Mouse (Mus musculus) forebrain, embryonic 13.5 days (tissue): Measurements from ENCODE around the gene Pax6. TPM values are rescaled to one million over a fixed set of nuclear protein-coding genes. Genes with fewer than 3 reads are reported as not detected.
A peak's percentile ranks its signal among the peaks of the same experiment; 100 is the strongest.

ENCODE experiments used
- ATAC-seq: fragments of 200-750 bp; cut with Nextera tagmentation; 2 replicates; pipeline ENCODE4 v1.8.0; 2017
- H3K27ac ChIP-seq: fragments of 300-500 bp; sonication (generic); 2 replicates; pipeline ENCODE4 v1.5.1; 2015; ENCODE audit warnings: inconsistent platforms, mild to moderate bottlenecking, moderate library complexity
- H3K27me3 ChIP-seq: fragments of 300-500 bp; sonication (generic); 2 replicates; pipeline ENCODE4 v1.6.1; 2015; ENCODE audit warnings: mild to moderate bottlenecking, inconsistent platforms
- H3K36me3 ChIP-seq: fragments of 300-500 bp; sonication (generic); 2 replicates; pipeline ENCODE4 v1.6.1; 2015; ENCODE audit warnings: mild to moderate bottlenecking, inconsistent platforms; ENCODE audit not compliant: poor library complexity, severe bottlenecking
- H3K4me1 ChIP-seq: fragments of 300-500 bp; sonication (generic); 2 replicates; pipeline ENCODE4 v1.6.1; 2015; ENCODE audit warnings: inconsistent platforms
- H3K4me2 ChIP-seq: fragments of 300-500 bp; sonication (generic); 2 replicates; pipeline ENCODE4 v1.6.1; 2015; ENCODE audit warnings: inconsistent platforms, mild to moderate bottlenecking, moderate library complexity
- H3K4me3 ChIP-seq: fragments of 300-500 bp; sonication (generic); 2 replicates; pipeline ENCODE4 v1.5.1; 2015; ENCODE audit warnings: mild to moderate bottlenecking, inconsistent platforms
- H3K9ac ChIP-seq: fragments of 300-500 bp; sonication (generic); 2 replicates; pipeline ENCODE4 v1.6.1; 2015; ENCODE audit warnings: mild to moderate bottlenecking, inconsistent platforms
- H3K9me3 ChIP-seq: fragments of 300-500 bp; sonication (generic); replicated peaks from 2 replicates; pipeline ENCODE4 v1.6.1; 2016; ENCODE audit warnings: inconsistent platforms
- WGBS: fragments of 180-500 bp; shearing (Covaris S2); methylation state at CpG from one replicate; pipeline ENCODE4 v1.1.7; 2015; 5-methylcytosine and 5-hydroxymethylcytosine counted together
- polyA plus RNA-seq: library from polyadenylated mRNA; unstranded; fragments of >200 nt; fragmentation: Nextera tagmentation; extraction: Ambion mirVana; gene quantifications from 2 replicates; pipeline ENCODE4 v1.2.1, GENCODE M21; 2015

The Pax6 gene
- polyA plus RNA-seq, 1 experiment from 2014 or later, result 92.7 TPM

DNA sequence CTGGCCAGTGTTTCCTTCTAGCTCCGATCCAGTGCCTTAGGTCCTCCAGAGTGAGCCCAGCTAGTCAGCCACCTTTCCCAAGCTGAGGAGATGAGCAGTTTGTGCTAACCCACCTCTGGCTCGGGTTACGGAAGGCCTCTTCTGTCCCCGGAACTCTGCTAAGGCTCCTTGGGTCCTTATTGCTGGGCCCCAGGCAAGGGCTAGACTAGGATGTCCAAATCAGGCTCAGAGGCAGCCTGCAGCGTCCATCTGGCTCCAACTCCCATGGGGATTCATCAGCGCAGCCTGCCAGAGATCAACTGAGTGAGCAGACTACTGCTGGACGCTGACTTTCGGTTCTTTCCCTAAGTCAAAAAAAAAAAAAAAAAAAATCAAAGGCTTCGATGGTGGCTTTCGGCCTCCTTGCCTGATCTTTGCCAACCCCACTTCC is 4.9 kb downstream of the Pax6 start:
- Histone ChIP-seq H3K9me3 (no peaks in the 10 kb centered on the region), H3K4me2 (peak overlapping the region; percentile 78), H3K27ac (peak overlapping the region; percentile 95), H3K27me3 (peaks cover 68% of the 10 kb centered on the region), H3K4me3 (peak overlapping the region; percentile 72), H3K36me3 (no peaks in the 10 kb centered on the region), H3K4me1 (peaks cover 78% of the 10 kb centered on the region), H3K9ac (peak overlapping the region; percentile 90)
- WGBS, result 5% methylated on average over 10 of the region's 10 CpGs
- ATAC-seq, result no peak

DNA sequence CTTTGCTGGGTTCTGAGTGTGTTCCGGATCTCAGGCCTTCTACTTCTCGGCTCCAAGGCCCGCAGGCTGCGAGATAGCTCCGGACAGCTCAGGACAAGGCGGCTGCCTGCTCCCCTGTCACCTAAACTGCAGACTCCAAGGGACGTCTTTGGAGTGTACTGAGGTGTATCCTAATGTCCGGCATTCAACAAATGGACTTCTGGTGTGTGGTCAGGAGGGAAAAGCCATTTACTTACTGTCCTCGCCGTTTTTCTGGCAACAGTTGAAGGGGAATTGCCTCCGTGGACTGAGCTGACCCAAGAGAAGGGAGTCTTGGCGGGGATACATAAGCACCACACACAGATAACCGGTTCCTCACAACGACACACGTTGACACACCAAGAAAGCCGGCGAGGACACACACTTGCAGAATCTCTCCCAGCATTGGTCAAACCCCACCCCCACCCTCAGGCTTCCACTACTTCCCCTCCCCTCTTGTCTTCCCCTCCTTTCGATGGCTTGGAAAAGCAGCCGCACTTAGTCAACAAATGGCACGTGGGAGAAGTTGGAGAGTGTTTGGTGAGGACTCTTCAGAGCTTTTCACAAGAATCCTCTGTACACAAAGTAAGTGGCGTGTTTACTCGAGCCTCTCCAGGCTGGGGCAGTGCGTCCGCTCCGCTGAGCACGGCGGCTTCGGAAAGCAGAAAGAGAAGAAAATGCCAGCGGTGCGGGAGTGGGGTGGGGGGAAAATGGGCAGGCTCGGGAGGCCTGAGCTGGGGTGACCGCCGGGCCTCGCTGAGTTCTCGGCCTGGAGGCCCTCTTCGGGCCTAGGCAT is 5.6 kb downstream of the Pax6 start:
- WGBS, result 4% methylated on average over 36 of the region's 36 CpGs
- Histone ChIP-seq H3K9ac (peak overlapping the region; percentile 90), H3K4me1 (peaks cover 75% of the 10 kb centered on the region), H3K9me3 (no peaks in the 10 kb centered on the region), H3K4me3 (peak overlapping the region; percentile 72), H3K36me3 (no peaks in the 10 kb centered on the region), H3K27me3 (peaks cover 67% of the 10 kb centered on the region), H3K27ac (peak overlapping the region; percentile 95), H3K4me2 (peak overlapping the region; percentile 78)
- ATAC-seq, result peak; percentile 0

DNA sequence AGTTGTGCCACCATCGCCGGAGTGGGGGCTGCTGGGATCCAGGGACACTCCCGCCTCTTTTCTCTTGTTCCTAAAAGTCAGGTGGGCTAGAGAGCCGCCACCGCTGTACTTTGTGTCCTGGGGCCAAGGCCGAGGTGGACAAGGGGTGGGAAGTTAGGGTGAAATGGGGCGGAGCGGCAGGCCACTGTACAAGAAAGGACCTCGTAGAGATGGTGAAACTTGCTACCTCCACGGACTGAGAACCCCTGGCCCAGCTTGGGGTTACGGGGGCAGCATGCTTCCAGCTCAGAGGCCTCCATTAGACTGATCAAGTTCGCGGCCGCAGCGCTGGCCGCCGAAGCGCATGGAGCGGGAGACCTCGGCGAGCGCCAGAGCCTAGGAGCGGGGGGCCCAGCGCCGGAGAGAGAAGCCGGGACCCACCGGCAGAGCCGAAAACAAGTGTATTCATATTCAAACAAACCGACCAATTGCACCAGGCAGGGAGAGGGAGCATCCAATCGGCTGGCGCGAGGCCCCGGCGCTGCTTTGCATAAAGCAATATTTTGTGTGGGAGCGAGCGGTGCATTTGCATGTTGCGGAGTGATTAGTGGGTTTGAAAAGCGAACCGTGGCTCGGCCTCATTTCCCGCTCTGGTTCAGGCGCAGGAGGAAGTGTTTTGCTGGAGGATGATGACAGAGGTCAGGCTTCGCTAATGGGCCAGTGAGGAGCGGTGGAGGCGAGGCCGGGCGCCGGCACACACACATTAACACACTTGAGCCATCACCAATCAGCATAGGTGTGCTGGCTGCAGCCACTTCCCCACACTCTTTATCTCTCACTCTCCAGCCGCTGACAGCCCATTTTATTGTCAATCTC is 6.4 kb downstream of the Pax6 start:
- Histone ChIP-seq H3K9ac (peak overlapping the region; percentile 90), H3K4me3 (peak overlapping the region; percentile 72), H3K4me2 (peak overlapping the region; percentile 78), H3K9me3 (no peaks in the 10 kb centered on the region), H3K36me3 (no peaks in the 10 kb centered on the region), H3K27me3 (peaks cover 68% of the 10 kb centered on the region), H3K27ac (peak overlapping the region; percentile 95), H3K4me1 (peaks cover 73% of the 10 kb centered on the region)
- under 1% methylated on average over 49 of the region's 49 CpGs for WGBS
- ATAC-seq, result peak; percentile 90

GRCm38 (mm10) chr2:105675730-105676079 is 7.0 kb downstream of the Pax6 start:
- Histone ChIP-seq H3K27me3 (peaks cover 69% of the 10 kb centered on the region), H3K9me3 (no peaks in the 10 kb centered on the region), H3K27ac (peak overlapping the region; percentile 95), H3K36me3 (no peaks in the 10 kb centered on the region), H3K4me2 (peak overlapping the region; percentile 78), H3K4me3 (peak overlapping the region; percentile 72), H3K9ac (peak overlapping the region; percentile 90), H3K4me1 (peaks cover 73% of the 10 kb centered on the region)
- 0% methylated on average over 11 of the region's 11 CpGs for WGBS
- no peak for ATAC-seq

DNA sequence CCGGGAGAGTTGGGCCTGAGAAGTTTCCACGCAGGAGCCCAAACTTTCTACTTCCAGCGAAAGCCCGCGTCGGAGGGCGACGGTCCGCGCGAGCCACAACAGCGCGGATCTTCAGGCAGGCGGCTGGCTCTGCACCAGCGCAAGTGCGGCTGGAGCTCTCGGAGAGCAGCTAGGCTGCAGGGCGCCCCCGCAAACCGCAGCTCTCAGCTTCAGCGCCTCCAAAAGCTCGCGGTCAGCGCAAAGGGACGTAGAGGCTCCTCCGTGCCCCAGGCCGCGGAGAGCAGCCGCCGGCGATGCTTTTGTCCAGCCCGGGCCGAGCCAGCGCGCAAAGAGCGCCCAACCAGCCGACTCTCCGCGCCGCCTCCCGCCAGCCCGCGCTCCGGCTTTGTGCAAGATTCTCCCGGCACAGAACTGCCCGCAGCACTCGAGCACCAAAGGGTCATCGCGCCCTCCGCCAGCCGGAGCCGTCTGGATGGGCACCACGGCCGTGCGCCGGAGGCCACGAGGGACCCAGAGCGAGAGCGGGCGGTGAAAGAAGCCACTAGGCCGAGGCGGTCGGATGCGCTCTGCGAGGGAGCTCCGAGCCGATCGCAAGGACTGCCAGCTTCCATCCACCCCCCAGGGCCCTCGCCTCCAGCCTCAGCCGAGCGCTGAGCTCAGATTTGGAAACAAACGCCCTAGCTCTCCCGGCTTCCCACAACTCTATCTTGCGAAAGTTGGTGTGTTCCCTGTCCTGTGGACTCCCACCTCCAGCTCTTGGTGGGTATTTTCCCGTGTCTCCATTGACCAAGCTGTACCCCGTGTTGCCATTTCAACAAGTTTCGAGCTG is 7.6 kb downstream of the Pax6 start:
- Histone ChIP-seq H3K27ac (peak overlapping the region; percentile 95), H3K4me1 (peaks cover 73% of the 10 kb centered on the region), H3K9ac (peak overlapping the region; percentile 90), H3K36me3 (no peaks in the 10 kb centered on the region), H3K4me2 (peak overlapping the region; percentile 78), H3K4me3 (peak overlapping the region; percentile 72), H3K9me3 (no peaks in the 10 kb centered on the region), H3K27me3 (peaks cover 66% of the 10 kb centered on the region)
- no peak for ATAC-seq
- under 1% methylated on average over 77 of the region's 77 CpGs for WGBS

GRCm38 (mm10) chr2:105676909-105677433 is 8.3 kb downstream of the Pax6 start:
- Histone ChIP-seq H3K9me3 (no peaks in the 10 kb centered on the region), H3K4me3 (peak overlapping the region; percentile 72), H3K27ac (peak overlapping the region; percentile 95), H3K4me1 (peaks cover 73% of the 10 kb centered on the region), H3K4me2 (peak overlapping the region; percentile 78), H3K36me3 (no peaks in the 10 kb centered on the region), H3K27me3 (peaks cover 60% of the 10 kb centered on the region), H3K9ac (peak overlapping the region; percentile 90)
- WGBS, result 0% methylated on average over 11 of the region's 11 CpGs
- no peak for ATAC-seq

GRCm38 (mm10) chr2:105677434-105678105 is 8.9 kb downstream of the Pax6 start:
- Histone ChIP-seq H3K27ac (peak overlapping the region; percentile 95), H3K27me3 (peaks cover 54% of the 10 kb centered on the region), H3K4me3 (peak overlapping the region; percentile 72), H3K9me3 (no peaks in the 10 kb centered on the region), H3K36me3 (no peaks in the 10 kb centered on the region), H3K9ac (peak overlapping the region; percentile 90), H3K4me2 (peak overlapping the region; percentile 78), H3K4me1 (peaks cover 73% of the 10 kb centered on the region)
- ATAC-seq, result no peak
- under 1% methylated on average over 11 of the region's 11 CpGs for WGBS

DNA sequence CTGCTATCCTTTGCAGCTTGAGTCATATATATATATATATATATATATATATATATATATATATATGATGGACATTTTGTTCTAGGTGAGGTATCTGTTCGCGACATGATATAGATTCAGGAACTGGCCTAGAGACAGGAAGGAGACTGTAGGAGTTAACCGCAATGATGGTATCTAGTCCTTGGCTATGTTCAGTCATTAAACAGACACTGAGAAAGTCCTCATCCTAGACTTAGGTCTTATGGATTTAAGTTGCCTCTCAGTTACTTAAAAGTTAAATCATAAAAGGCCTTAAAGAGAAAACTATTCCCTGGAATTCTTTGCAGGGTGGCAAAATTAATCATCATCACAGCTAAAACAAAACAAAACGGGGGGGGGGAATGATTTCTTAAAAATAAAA is 9.6 kb downstream of the Pax6 start:
- H3K9me3 ChIP-seq, result no peaks in the 10 kb centered on the region
- peak overlapping the region; percentile 72 for H3K4me3 ChIP-seq
- H3K27ac ChIP-seq, result peak overlapping the region; percentile 95; the same call in 1 of the 2 replicates
- H3K27me3 ChIP-seq, result peaks cover 52% of the 10 kb centered on the region
- no peak for ATAC-seq
- no peaks in the 10 kb centered on the region for H3K36me3 ChIP-seq
- H3K9ac ChIP-seq, result peak overlapping the region; percentile 75
- peak overlapping the region; percentile 78 for H3K4me2 ChIP-seq
- peaks cover 74% of the 10 kb centered on the region for H3K4me1 ChIP-seq
- WGBS, result 4% methylated on average over 4 of the region's 4 CpGs

DNA sequence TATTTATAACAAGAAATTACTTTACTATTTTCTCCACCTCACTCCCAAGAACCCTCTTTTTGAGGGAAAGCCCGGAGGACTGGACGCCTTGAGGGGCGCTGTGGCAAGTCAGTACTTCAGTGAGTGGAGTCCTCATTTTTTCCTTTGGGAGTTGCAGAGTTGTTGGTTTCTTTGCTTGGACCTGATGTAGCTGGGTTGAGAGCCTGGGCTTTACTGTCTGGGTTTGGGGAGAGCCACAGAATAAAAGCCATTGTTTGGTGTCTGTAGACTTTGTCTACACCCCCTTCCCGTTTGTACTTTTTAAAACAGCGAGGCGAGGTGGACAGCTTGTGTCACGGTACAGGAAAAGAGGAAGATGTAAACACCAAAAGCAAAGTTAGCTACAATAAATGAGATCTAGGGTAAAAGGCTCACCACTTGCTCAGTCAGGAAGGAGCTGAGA is 10.2 kb downstream of the Pax6 start:
- Histone ChIP-seq H3K4me2 (peak overlapping the region; percentile 78), H3K4me3 (peak overlapping the region; percentile 72), H3K9ac (peak overlapping the region; percentile 75), H3K9me3 (no peaks in the 10 kb centered on the region), H3K27me3 (peaks cover 51% of the 10 kb centered on the region), H3K36me3 (no peaks in the 10 kb centered on the region), H3K4me1 (peaks cover 71% of the 10 kb centered on the region), H3K27ac (peak overlapping the region; percentile 91)
- WGBS, result 5% methylated on average over 7 of the region's 7 CpGs
- no peak for ATAC-seq

GRCm38 (mm10) chr2:105679331-105679730 is 10.6 kb downstream of the Pax6 start:
- WGBS, result 9% methylated on average over 2 of the region's 2 CpGs
- peak overlapping the region; percentile 78 for H3K4me2 ChIP-seq
- no peaks in the 10 kb centered on the region for H3K36me3 ChIP-seq
- peak overlapping the region; percentile 75 for H3K9ac ChIP-seq
- H3K27me3 ChIP-seq, result peaks cover 49% of the 10 kb centered on the region
- H3K4me3 ChIP-seq, result peak overlapping the region; percentile 72
- ATAC-seq, result no peak
- H3K27ac ChIP-seq, result peak overlapping the region; percentile 91
- H3K4me1 ChIP-seq, result peaks cover 71% of the 10 kb centered on the region
- no peaks in the 10 kb centered on the region for H3K9me3 ChIP-seq
